Mouse (Mus musculus): ENCODE results near the gene Rxrb. TPM values are rescaled to one million over a fixed set of nuclear protein-coding genes. Genes with fewer than 3 reads are reported as not detected.
"Not testable (repeated sequence)": the region's sequence is repeated elsewhere in the genome, so short reads cannot be mapped to it uniquely, and the experiment has no call there.

Rxrb gene
- polyA plus RNA-seq (2014; fragmentation: Nextera tagmentation; extraction: Ambion mirVana), result 14.2 and 16.4 TPM in 2 replicates

DNA sequence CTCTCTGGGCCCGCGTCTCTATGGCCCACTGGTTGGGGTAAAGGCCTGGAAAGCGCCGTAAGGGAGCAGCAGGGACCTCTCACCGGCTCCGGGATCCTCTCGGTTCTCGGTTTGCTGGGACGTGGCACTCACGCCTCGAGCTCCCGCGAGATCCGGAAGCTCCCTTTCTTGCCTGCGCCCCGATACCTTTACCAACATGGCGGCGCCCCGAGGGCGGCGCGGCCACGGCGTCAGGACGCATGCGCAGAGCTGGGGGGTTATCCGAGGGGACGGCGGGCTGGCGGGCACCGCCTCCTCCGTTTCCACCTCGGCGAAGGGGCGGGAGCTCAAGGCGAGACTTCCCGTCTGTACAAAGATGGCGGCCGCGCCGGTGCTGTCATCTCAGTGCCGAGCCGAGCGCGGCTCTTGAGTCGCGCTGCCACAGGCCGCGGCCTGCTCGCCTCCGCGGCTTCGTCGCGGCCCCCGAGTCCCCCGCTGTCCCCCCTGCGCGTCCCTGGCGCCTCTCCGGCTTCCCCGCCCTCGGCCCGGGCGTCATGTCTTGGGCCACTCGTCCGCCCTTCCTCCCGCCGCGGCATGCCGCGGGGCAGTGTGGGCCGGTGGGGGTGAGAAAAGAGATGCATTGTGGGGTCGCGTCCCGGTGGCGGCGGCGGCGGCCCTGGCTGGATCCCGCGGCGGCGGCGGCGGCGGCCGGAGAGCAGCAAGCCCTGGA lies at the start of gene Rxrb, which contains the start of gene Slc39a7:
TSS of gene Rxrb (plus strand) at position 348 of the 709 bp plus-strand sequence.
TSS of gene Slc39a7 (minus strand) at position 218 of the 709 bp plus-strand sequence.
- Histone ChIP-seq H3K36me3 (ENCODE audit: control insufficient read depth, insufficient read depth, low read length) (peaks cover 54% of the 10 kb centered on the region), H3K9ac (ENCODE audit: low read length) (peak within 1 kb of the TSS; percentile 92), H3K9me3 (ENCODE audit: control insufficient read depth, low read length) (no peaks in the 10 kb centered on the region), H3K4me1 (ENCODE audit: control insufficient read depth in 2 of 2, insufficient read depth in 2 of 2, low read length in 2 of 2) (peaks cover 25 to 44% of the 10 kb centered on the region in 2 experiments), H3K4me2 (ENCODE audit: low read length) (peak within 1 kb of the TSS; percentile 81), H3K27ac (replicated peaks in 1 of 2; ENCODE audit: control insufficient read depth in 1 of 2, insufficient read depth in 1 of 2, low read depth in 2 of 2, low read length in 2 of 2) (peak within 1 kb of the TSS; percentile 88 to 94), H3K4me3 (ENCODE audit: control insufficient read depth in 1 of 2, insufficient read depth in 1 of 2, low read depth in 1 of 2, low read length in 2 of 2) (peak within 1 kb of the TSS; percentile 78 to 90), H3K27me3 (ENCODE audit: control insufficient read depth, insufficient read depth, low read length) (no peaks in the 10 kb centered on the region)
- peak; percentile 80 for ATAC-seq (ENCODE audit: insufficient number of reproducible peaks, insufficient read depth, low FRiP score, low read depth)
- under 1% methylated on average over 55 of the region's 88 CpGs for WGBS

DNA sequence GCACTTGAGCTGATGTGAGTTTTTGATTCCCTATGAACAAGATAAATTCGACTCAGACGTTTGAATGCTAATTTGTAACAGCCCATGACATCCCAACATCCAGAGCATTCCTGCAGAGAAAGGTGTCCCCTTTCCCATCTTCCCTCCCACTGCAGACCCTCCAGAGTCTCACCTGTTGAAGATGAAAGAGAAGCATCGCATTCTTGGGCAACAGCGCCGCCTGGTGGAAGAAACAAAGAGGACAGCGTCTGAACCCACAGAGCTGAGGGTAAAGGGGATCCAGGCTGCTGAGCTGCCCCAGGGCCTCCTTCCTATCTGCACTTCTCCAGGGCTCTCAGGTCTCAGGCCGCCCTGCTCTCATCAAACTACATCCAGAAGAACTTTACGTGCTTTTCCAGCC lies 49.5 kb upstream of the Rxrb start:
- not testable (repeated sequence) for H3K27ac ChIP-seq (replicated peaks in 1 of 2; ENCODE audit: control insufficient read depth in 1 of 2, insufficient read depth in 1 of 2, low read depth in 2 of 2, low read length in 2 of 2); H3K36me3 ChIP-seq (ENCODE audit: control insufficient read depth, insufficient read depth, low read length); ATAC-seq (ENCODE audit: insufficient number of reproducible peaks, insufficient read depth, low FRiP score, low read depth); H3K4me3 ChIP-seq (ENCODE audit: control insufficient read depth in 1 of 2, insufficient read depth in 1 of 2, low read depth in 1 of 2, low read length in 2 of 2); H3K9ac ChIP-seq (ENCODE audit: low read length); H3K9me3 ChIP-seq (ENCODE audit: control insufficient read depth, low read length)
- peaks cover 11 to 12% of the 10 kb centered on the region in 2 experiments; a peak in 2 of 4 replicates for H3K4me1 ChIP-seq (ENCODE audit: control insufficient read depth in 2 of 2, insufficient read depth in 2 of 2, low read length in 2 of 2)
- H3K4me2 ChIP-seq (ENCODE audit: low read length), result peak overlapping the region; percentile 68
- WGBS, result 9% methylated on average over 8 of the region's 8 CpGs
- H3K27me3 ChIP-seq (ENCODE audit: control insufficient read depth, insufficient read depth, low read length), result peaks cover 32% of the 10 kb centered on the region

DNA sequence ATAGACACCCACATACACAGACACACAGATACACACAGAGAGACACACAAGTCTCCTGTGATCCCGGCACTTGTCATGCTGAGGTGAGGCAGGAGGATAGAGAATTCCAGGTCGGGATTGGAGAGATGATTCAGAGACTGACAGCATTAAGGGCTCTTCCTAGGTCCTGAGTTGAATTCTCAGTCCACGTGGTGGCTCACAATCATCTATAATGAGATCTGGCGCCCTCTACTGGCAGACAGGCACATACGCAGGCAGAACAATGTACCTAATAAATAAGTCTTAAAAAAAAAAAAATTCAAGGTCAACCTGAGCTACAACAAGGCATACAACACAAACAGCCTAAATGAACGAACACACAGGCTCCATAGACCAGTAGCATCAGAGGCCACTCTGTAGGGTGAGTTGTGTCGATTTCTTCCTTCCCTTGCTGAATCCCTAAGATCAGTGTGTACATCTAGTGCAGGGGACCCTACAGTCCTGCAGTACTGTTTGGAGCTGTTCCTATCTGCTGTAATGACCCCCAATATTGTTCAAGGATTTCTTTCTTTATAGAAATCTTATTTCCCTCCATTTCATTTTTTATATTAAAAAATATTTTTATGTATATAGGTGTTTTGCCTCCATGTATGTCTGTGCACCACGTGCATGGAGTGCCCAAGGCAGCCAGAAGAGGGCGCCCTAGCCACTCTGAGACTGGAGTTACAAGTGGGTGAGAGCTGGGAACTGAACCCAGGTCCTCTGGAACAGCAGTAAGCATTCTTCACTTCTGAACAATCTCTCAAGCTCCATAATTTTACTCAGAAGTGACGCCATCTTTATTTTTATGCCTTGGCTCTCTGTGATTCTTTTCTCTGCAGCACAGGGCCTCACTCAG lies 39.6 kb upstream of the Rxrb start:
- Histone ChIP-seq H3K4me2 (ENCODE audit: low read length) (no peak overlapping the region), H3K27me3 (ENCODE audit: control insufficient read depth, insufficient read depth, low read length) (peaks cover 7% of the 10 kb centered on the region; the same call in 1 of the 2 replicates), H3K4me1 (ENCODE audit: control insufficient read depth in 2 of 2, insufficient read depth in 2 of 2, low read length in 2 of 2) (no peaks in the 10 kb centered on the region), H3K36me3 (ENCODE audit: control insufficient read depth, insufficient read depth, low read length) (no peaks in the 10 kb centered on the region), H3K27ac (replicated peaks in 1 of 2; ENCODE audit: control insufficient read depth in 1 of 2, insufficient read depth in 1 of 2, low read depth in 2 of 2, low read length in 2 of 2) (no peak overlapping the region), H3K9me3 (ENCODE audit: control insufficient read depth, low read length) (no peaks in the 10 kb centered on the region), H3K9ac (ENCODE audit: low read length) (no peak overlapping the region), H3K4me3 (ENCODE audit: control insufficient read depth in 1 of 2, insufficient read depth in 1 of 2, low read depth in 1 of 2, low read length in 2 of 2) (no peak overlapping the region)
- ATAC-seq (ENCODE audit: insufficient number of reproducible peaks, insufficient read depth, low FRiP score, low read depth), result no peak
- 29% methylated on average over 10 of the region's 10 CpGs for WGBS

DNA sequence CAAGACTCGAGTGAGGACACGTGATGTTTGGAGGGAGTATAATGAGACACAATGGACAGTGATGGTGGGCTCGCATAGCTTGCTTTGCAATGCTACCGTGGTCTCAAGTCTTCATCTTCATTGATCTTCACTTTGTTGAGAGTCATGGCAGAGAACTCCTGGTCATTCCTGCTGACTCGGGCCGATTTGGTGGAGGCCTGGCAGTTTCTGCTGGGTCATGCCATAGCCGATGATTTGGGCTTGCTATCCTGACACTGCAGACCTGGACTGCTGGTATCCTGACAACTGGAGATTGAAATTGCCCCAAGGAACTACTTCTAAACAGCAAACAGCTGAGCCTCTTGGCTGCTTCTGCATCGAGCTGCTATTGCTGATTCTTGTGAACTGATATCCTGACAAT lies 36.7 kb upstream of the Rxrb start:
- Histone ChIP-seq H3K9me3 (ENCODE audit: control insufficient read depth, low read length) (no peaks in the 10 kb centered on the region), H3K27me3 (ENCODE audit: control insufficient read depth, insufficient read depth, low read length) (peaks cover 2% of the 10 kb centered on the region; the same call in 1 of the 2 replicates), H3K9ac (ENCODE audit: low read length) (no peak overlapping the region), H3K27ac (replicated peaks in 1 of 2; ENCODE audit: control insufficient read depth in 1 of 2, insufficient read depth in 1 of 2, low read depth in 2 of 2, low read length in 2 of 2) (no peak overlapping the region), H3K36me3 (ENCODE audit: control insufficient read depth, insufficient read depth, low read length) (no peaks in the 10 kb centered on the region), H3K4me2 (ENCODE audit: low read length) (no peak overlapping the region), H3K4me1 (ENCODE audit: control insufficient read depth in 2 of 2, insufficient read depth in 2 of 2, low read length in 2 of 2) (peaks cover 0 to 1% of the 10 kb centered on the region in 2 experiments; a peak in 1 of 4 replicates), H3K4me3 (ENCODE audit: control insufficient read depth in 1 of 2, insufficient read depth in 1 of 2, low read depth in 1 of 2, low read length in 2 of 2) (no peak overlapping the region)
- ATAC-seq (ENCODE audit: insufficient number of reproducible peaks, insufficient read depth, low FRiP score, low read depth), result no peak
- WGBS, result 79% methylated on average over 8 of the region's 8 CpGs

DNA sequence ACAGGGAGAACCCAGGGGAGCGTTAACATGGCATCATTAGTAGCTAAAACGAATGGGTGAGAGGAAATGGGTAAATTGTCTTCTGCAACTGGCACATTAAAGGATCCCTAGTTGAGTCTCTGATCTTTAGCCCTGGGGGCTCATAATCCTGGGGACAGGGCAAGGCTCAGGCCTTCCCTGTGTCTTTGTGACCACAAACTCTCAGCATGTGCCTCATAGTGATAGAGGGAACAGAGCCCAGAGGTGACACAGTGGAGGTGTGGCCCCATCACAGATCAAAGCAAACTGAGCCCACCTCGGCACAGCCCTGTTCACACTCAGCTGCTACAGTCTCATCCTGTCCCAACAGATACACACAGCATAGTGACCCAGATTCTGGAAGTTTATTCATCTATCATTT lies 36.0 kb upstream of the Rxrb start:
- Histone ChIP-seq H3K9ac (ENCODE audit: low read length) (no peak overlapping the region), H3K4me2 (ENCODE audit: low read length) (no peak overlapping the region), H3K9me3 (ENCODE audit: control insufficient read depth, low read length) (no peaks in the 10 kb centered on the region), H3K36me3 (ENCODE audit: control insufficient read depth, insufficient read depth, low read length) (no peaks in the 10 kb centered on the region), H3K27ac (replicated peaks in 1 of 2; ENCODE audit: control insufficient read depth in 1 of 2, insufficient read depth in 1 of 2, low read depth in 2 of 2, low read length in 2 of 2) (no peak overlapping the region), H3K4me3 (ENCODE audit: control insufficient read depth in 1 of 2, insufficient read depth in 1 of 2, low read depth in 1 of 2, low read length in 2 of 2) (no peak overlapping the region), H3K27me3 (ENCODE audit: control insufficient read depth, insufficient read depth, low read length) (peaks cover 7% of the 10 kb centered on the region; the same call in 1 of the 2 replicates), H3K4me1 (ENCODE audit: control insufficient read depth in 2 of 2, insufficient read depth in 2 of 2, low read length in 2 of 2) (peaks cover 0 to 2% of the 10 kb centered on the region in 2 experiments; a peak in 1 of 4 replicates)
- ATAC-seq (ENCODE audit: insufficient number of reproducible peaks, insufficient read depth, low FRiP score, low read depth), result no peak
- WGBS, result 44% methylated on average over 3 of the region's 3 CpGs

DNA sequence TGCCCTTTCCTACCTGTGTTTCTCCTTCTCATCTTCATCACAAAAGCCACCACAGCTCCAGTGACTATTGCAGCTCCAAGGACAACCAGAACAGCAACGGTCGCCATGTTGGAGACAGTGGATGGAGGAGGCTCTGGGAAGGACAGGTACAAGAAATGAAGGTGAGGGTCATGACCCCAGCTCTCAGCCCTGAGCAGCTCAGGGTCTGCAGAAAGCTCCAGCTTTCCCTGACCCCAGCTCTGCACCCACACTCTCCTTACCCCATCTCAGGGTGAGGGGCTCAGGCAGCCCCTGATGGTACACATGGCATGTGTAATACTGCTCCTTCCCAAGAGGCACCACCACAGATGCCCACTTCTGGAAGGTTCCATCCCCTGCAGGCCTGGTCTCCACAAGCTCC lies 34.6 kb upstream of the Rxrb start:
- H3K9ac ChIP-seq (ENCODE audit: low read length); H3K9me3 ChIP-seq (ENCODE audit: control insufficient read depth, low read length); H3K4me1 ChIP-seq (ENCODE audit: control insufficient read depth in 2 of 2, insufficient read depth in 2 of 2, low read length in 2 of 2); ATAC-seq (ENCODE audit: insufficient number of reproducible peaks, insufficient read depth, low FRiP score, low read depth); H3K4me2 ChIP-seq (ENCODE audit: low read length); H3K36me3 ChIP-seq (ENCODE audit: control insufficient read depth, insufficient read depth, low read length); H3K4me3 ChIP-seq (ENCODE audit: control insufficient read depth in 1 of 2, insufficient read depth in 1 of 2, low read depth in 1 of 2, low read length in 2 of 2); H3K27ac ChIP-seq (replicated peaks in 1 of 2; ENCODE audit: control insufficient read depth in 1 of 2, insufficient read depth in 1 of 2, low read depth in 2 of 2, low read length in 2 of 2): not testable (repeated sequence)
- WGBS, result 79% methylated on average over 2 of the region's 2 CpGs
- peaks cover 20% of the 10 kb centered on the region for H3K27me3 ChIP-seq (ENCODE audit: control insufficient read depth, insufficient read depth, low read length)

DNA sequence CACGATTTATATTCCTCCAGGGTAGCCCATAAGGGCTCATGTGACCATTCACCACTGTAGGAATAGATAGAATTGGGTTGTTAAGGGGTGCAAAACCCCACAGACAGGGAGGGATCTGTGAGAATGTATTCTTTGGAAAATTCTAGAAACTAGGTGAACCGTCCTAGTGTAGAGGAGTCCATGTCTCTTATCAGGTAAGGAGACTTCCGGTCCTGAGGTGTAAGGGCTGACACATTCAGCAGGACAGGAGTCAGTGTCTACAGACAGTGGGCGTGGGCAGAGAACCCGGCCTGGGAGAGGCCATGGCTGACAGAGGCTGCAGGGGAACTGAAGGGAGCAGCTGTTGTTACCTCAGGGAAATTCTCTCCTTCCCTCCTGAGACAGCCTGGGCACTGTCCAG lies 32.9 kb upstream of the Rxrb start:
- H3K4me2 ChIP-seq (ENCODE audit: low read length), result not testable (repeated sequence)
- WGBS, result 40% methylated on average over 5 of the region's 5 CpGs

More for the DNA sequence above, 32.9 kb upstream of the Rxrb start:
- H3K9me3 ChIP-seq (ENCODE audit: control insufficient read depth, low read length); H3K9ac ChIP-seq (ENCODE audit: low read length); H3K36me3 ChIP-seq (ENCODE audit: control insufficient read depth, insufficient read depth, low read length); ATAC-seq (ENCODE audit: insufficient number of reproducible peaks, insufficient read depth, low FRiP score, low read depth); H3K27ac ChIP-seq (replicated peaks in 1 of 2; ENCODE audit: control insufficient read depth in 1 of 2, insufficient read depth in 1 of 2, low read depth in 2 of 2, low read length in 2 of 2); H3K4me3 ChIP-seq (ENCODE audit: control insufficient read depth in 1 of 2, insufficient read depth in 1 of 2, low read depth in 1 of 2, low read length in 2 of 2); H3K4me1 ChIP-seq (ENCODE audit: control insufficient read depth in 2 of 2, insufficient read depth in 2 of 2, low read length in 2 of 2): not testable (repeated sequence)
- peaks cover 20% of the 10 kb centered on the region for H3K27me3 ChIP-seq (ENCODE audit: control insufficient read depth, insufficient read depth, low read length)

Measured in heart, embryonic 14.5 days (tissue).